Mouse (Mus musculus) MEL (cell line): Measurements from ENCODE around the gene Plxdc1. TPM values are rescaled to one million over a fixed set of nuclear protein-coding genes. Genes with fewer than 3 reads are reported as not detected.
A peak's percentile ranks its signal among the peaks of the same experiment; 100 is the strongest.

ENCODE experiments used
- DNase-seq: peaks from one replicate; pipeline ENCODE4 v3.0.0; 2011; ENCODE audit warnings: low read depth, low spot score
- H3K27ac ChIP-seq: 2 replicates; pipeline ENCODE4 v1.5.1; 2012; ENCODE audit warnings: low read depth, mild to moderate bottlenecking, control low read depth, low read length, moderate library complexity; ENCODE audit not compliant: control insufficient read depth
- H3K27me3 ChIP-seq, 2 experiments: fragments of 150-350 bp in 1 of 2; sonication (generic) in 1 of 2; 2 replicates each; pipeline ENCODE4 v1.6.1; 2012; ENCODE audit warnings: low read length in 2 of 2, mild to moderate bottlenecking in 2 of 2, improper control_type of control experiment in 1 of 2, moderate library complexity in 1 of 2; ENCODE audit not compliant: insufficient read depth in 2 of 2, control insufficient read depth in 1 of 2
- H3K36me3 ChIP-seq, 2 experiments: 2 replicates each; pipeline ENCODE4 v1.6.1; 2012 to 2014; ENCODE audit warnings: low read length in 2 of 2, improper control_type of control experiment in 1 of 2, inconsistent platforms in 1 of 2, mild to moderate bottlenecking in 1 of 2; ENCODE audit not compliant: insufficient read depth in 2 of 2, control insufficient read depth in 1 of 2
- H3K4me1 ChIP-seq, 2 experiments: fragments of 150-350 bp in 1 of 2; sonication (generic) in 1 of 2; 2 replicates each; pipeline ENCODE4 v1.6.1; 2012; ENCODE audit warnings: low read length in 2 of 2, improper control_type of control experiment in 1 of 2, mild to moderate bottlenecking in 1 of 2; ENCODE audit not compliant: insufficient read depth in 2 of 2, control insufficient read depth in 1 of 2
- H3K4me3 ChIP-seq, 2 experiments: fragments of 150-350 bp in 1 of 2; sonication (generic) in 1 of 2; 2 replicates each; pipeline ENCODE4 v1.5.1; 2012; ENCODE audit warnings: low read depth in 2 of 2, low read length in 2 of 2, mild to moderate bottlenecking in 2 of 2, moderate library complexity in 2 of 2, control low read depth in 1 of 2, improper control_type of control experiment in 1 of 2; ENCODE audit not compliant: control insufficient read depth in 1 of 2, insufficient read depth in 1 of 2
- H3K79me2 ChIP-seq: 2 replicates; pipeline ENCODE4 v1.6.1; 2012; ENCODE audit warnings: mild to moderate bottlenecking, low read length, moderate library complexity; ENCODE audit not compliant: control insufficient read depth, poor library complexity, insufficient read depth
- H3K9ac ChIP-seq: 2 replicates; pipeline ENCODE4 v1.6.1; 2012; ENCODE audit warnings: low read depth, mild to moderate bottlenecking, control low read depth, low read length, moderate library complexity; ENCODE audit not compliant: control insufficient read depth, poor library complexity, severe bottlenecking
- H3K9me3 ChIP-seq: fragments of 150-350 bp; sonication (generic); replicated peaks from 2 replicates; pipeline ENCODE4 v1.6.1; 2012; ENCODE audit warnings: mild to moderate bottlenecking, low read length, improper control_type of control experiment, moderate library complexity; ENCODE audit not compliant: insufficient read depth
- CHD1 ChIP-seq: IDR thresholded peaks from 2 replicates; pipeline ENCODE4 v1.6.1; 2012; ENCODE audit warnings: low read depth, mild to moderate bottlenecking, inconsistent platforms, low read length, improper control_type of control experiment
- ELF1 ChIP-seq: IDR thresholded peaks from 2 replicates; pipeline ENCODE4 v1.6.1; 2014; ENCODE audit warnings: low read depth, mild to moderate bottlenecking, inconsistent platforms, low read length, improper control_type of control experiment, moderate library complexity
- ETS1 ChIP-seq: IDR thresholded peaks from 2 replicates; pipeline ENCODE4 v1.6.1; 2012; ENCODE audit warnings: low read depth, mild to moderate bottlenecking, inconsistent platforms, low read length, improper control_type of control experiment, moderate library complexity
- GATA1 ChIP-seq: IDR thresholded peaks from 2 replicates; pipeline ENCODE4 v1.6.1; 2011; ENCODE audit warnings: low read depth, low read length, improper control_type of control experiment
- HCFC1 ChIP-seq: IDR thresholded peaks from 2 replicates; pipeline ENCODE4 v1.6.1; 2012; ENCODE audit warnings: low read depth, mild to moderate bottlenecking, inconsistent platforms, low read length, improper control_type of control experiment, moderate library complexity
- KAT2A ChIP-seq: conservative IDR thresholded peaks from 2 replicates; pipeline ENCODE4 v1.6.1; 2012; ENCODE audit warnings: low read depth, low read length, improper control_type of control experiment, inconsistent platforms
- MAFK ChIP-seq: IDR thresholded peaks from 2 replicates; pipeline ENCODE4 v1.6.1; 2011; ENCODE audit warnings: low read depth, mild to moderate bottlenecking, low read length, improper control_type of control experiment, borderline replicate concordance
- MAZ ChIP-seq: IDR thresholded peaks from 2 replicates; pipeline ENCODE4 v1.6.1; 2012; ENCODE audit warnings: low read depth, mild to moderate bottlenecking, inconsistent platforms, low read length, improper control_type of control experiment
- MEF2A ChIP-seq: IDR thresholded peaks from 2 replicates; pipeline ENCODE4 v1.6.1; 2014; ENCODE audit warnings: low read depth, mild to moderate bottlenecking, inconsistent platforms, low read length, improper control_type of control experiment; ENCODE audit not compliant: poor library complexity, insufficient replicate concordance, severe bottlenecking; ENCODE audit errors: extremely low read depth
- MXI1 ChIP-seq: IDR thresholded peaks from 2 replicates; pipeline ENCODE4 v1.6.1; 2011; ENCODE audit warnings: mild to moderate bottlenecking, low read depth, low read length, improper control_type of control experiment
- MYC ChIP-seq: IDR thresholded peaks from 2 replicates; pipeline ENCODE4 v1.6.1; 2011; ENCODE audit warnings: low read depth, mild to moderate bottlenecking, low read length, improper control_type of control experiment, moderate library complexity
- NRF1 ChIP-seq: IDR thresholded peaks from 2 replicates; pipeline ENCODE4 v1.6.1; 2014; ENCODE audit warnings: low read depth, mild to moderate bottlenecking, inconsistent platforms, low read length, improper control_type of control experiment, moderate library complexity; ENCODE audit not compliant: poor library complexity, insufficient read depth, severe bottlenecking
- POLR2AphosphoS5 ChIP-seq: IDR thresholded peaks from 2 replicates; pipeline ENCODE4 v1.6.1; 2012; ENCODE audit warnings: low read depth, borderline replicate concordance, mild to moderate bottlenecking, inconsistent platforms, low read length, moderate library complexity, mixed read lengths
- SIN3A ChIP-seq: IDR thresholded peaks from 2 replicates; pipeline ENCODE4 v1.6.1; 2012; ENCODE audit warnings: low read length, improper control_type of control experiment, inconsistent platforms
- SMC3 ChIP-seq: IDR thresholded peaks from 2 replicates; pipeline ENCODE4 v1.6.1; 2011; ENCODE audit warnings: low read depth, low read length, improper control_type of control experiment
- TBP ChIP-seq: IDR thresholded peaks from 2 replicates; pipeline ENCODE4 v1.8.0; 2011; ENCODE audit warnings: low read depth, low read length, improper control_type of control experiment
- TCF12 ChIP-seq: IDR thresholded peaks from 2 replicates; pipeline ENCODE4 v1.6.1; 2014; ENCODE audit warnings: low read depth, mild to moderate bottlenecking, inconsistent platforms, low read length, improper control_type of control experiment, moderate library complexity
- UBTF ChIP-seq: IDR thresholded peaks from 2 replicates; pipeline ENCODE4 v1.6.1; 2012; ENCODE audit warnings: low read depth, mild to moderate bottlenecking, inconsistent platforms, low read length, improper control_type of control experiment, moderate library complexity, borderline replicate concordance; ENCODE audit not compliant: insufficient read depth
- USF1 ChIP-seq: IDR thresholded peaks from 2 replicates; pipeline ENCODE4 v1.6.1; 2014; ENCODE audit warnings: low read depth, mild to moderate bottlenecking, inconsistent platforms, low read length, improper control_type of control experiment, moderate library complexity
- ZC3H11A ChIP-seq: IDR thresholded peaks from 2 replicates; pipeline ENCODE4 v1.6.1; 2012; ENCODE audit warnings: low read depth, mild to moderate bottlenecking, inconsistent platforms, low read length, improper control_type of control experiment
- polyA plus RNA-seq, 2 experiments: library from polyadenylated mRNA; stranded (reverse) in 1 of 2; unstranded in 1 of 2; fragments of >175 nt in 1 of 2; fragments of >200 nt in 1 of 2; gene quantifications; 2 replicates each; pipeline versions ENCODE4 v1.2.1 to v1.2.4; 2012; ENCODE audit warnings: low replicate concordance in 2 of 2, low read depth in 1 of 2; ENCODE audit not compliant: insufficient read length in 2 of 2, insufficient read depth in 1 of 2, missing spikeins in 1 of 2
- total RNA-seq: library from RNA; depleted of rRNA; stranded (reverse); fragments of 300-350 nt; gene quantifications from 2 replicates; pipeline ENCODE4 v1.2.3, GENCODE M21; 2012

Plxdc1 gene
- total and polyA plus RNA-seq, 3 experiments = 13.1 to 24.5 TPM; not detected in 1

DNA sequence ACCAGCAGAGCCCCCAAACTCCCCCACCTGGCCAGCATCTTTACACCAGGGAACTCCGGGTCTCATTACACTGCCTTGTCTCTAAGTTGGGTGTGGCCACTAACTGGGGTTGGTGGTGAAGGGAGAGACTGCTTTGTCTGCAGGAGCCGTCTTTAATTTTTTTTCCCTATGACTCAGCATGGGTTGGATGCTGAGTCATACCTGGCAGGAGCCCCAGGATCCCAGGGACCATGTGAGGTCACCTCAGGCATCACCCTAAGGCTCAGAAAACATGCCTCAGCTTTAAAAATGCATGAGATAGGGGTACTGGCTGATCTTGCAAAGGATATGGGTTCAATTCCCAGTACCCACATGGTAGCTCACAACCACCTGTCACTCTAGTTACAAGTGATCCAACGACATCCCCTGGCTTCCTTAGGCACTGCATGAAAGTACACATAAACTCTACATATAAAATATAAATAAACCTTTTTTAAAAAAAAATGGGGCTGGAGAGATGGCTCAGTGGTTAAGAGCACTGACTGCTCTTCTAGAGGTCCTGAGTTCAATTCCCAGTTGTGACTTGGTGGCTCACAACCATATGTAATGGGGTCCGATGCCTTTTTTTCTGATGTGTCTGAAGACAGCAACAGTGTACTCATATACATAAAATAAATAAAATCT, 50.2 kb downstream of the Plxdc1 start (continued):
- TF ChIP-seq UBTF (no peak), NRF1 (no peak), GATA1 (peak; percentile 58; the same call in 1 of the 2 replicates)

- Histone ChIP-seq H3K9me3 (no peaks in the 10 kb centered on the region), H3K36me3 (peaks cover 9 to 12% of the 10 kb centered on the region in 2 experiments), H3K4me3 (no peak overlapping the region)
- no peak for TF ChIP-seq ELF1
- no peak for TF ChIP-seq MAZ
- no peak for TF ChIP-seq KAT2A
- TF ChIP-seq SIN3A = no peak
- no peak for TF ChIP-seq MXI1
- no peak for TF ChIP-seq MYC
- TF ChIP-seq USF1 = no peak
- TF ChIP-seq TBP = no peak
- no peak for TF ChIP-seq POLR2AphosphoS5
- no peak for TF ChIP-seq CHD1
- no peak for TF ChIP-seq ZC3H11A
- no peak for TF ChIP-seq TCF12
- TF ChIP-seq MEF2A = no peak
- no peak for TF ChIP-seq ETS1
- no peak for TF ChIP-seq MAFK
- TF ChIP-seq SMC3 = no peak
- no peak for TF ChIP-seq HCFC1
- TF ChIP-seq, all 39 proteins: peak for 0
- Histone ChIP-seq H3K4me1 (peaks cover 9% of the 10 kb centered on the region in 2 experiments), H3K27me3 (no peaks in the 10 kb centered on the region), H3K79me2 (no peaks in the 10 kb centered on the region), H3K27ac (no peak overlapping the region), H3K9ac (no peak overlapping the region)
- no peak for DNase-seq
These were observed 52.7 kb downstream of the Plxdc1 start for GRCm38 (mm10) chr11:97933553-97933952.
